Mouse (Mus musculus) Muller cell, postnatal 12 days (primary cell): ENCODE data around the gene Cox20.
A peak's percentile ranks its signal among the peaks of the same experiment; 100 is the strongest.
"Not testable (repeated sequence)": the region's sequence is repeated elsewhere in the genome, so short reads cannot be mapped to it uniquely, and the experiment has no call there.

Source experiments
- DNase-seq: peaks from one replicate; pipeline ENCODE4 v3.0.0-alpha.2; 2015; ENCODE audit errors: inconsistent ontology term

Cox20 gene

GRCm38 (mm10) chr1:178320038-178320722 is 1.2 kb downstream of the Cox20 start:
- DNase-seq: peak; percentile 28

- DNase-seq: peak; percentile 38
These were observed 2.0 kb downstream of the Cox20 start for GRCm38 (mm10) chr1:178320723-178321590.

- DNase-seq: peak; percentile 67
These were observed 2.9 kb downstream of the Cox20 start for GRCm38 (mm10) chr1:178321730-178322357.

- DNase-seq: no peak
These were observed 4.3 kb downstream of the Cox20 start for GRCm38 (mm10) chr1:178323235-178323634.

- no peak for DNase-seq
These were observed 5.6 kb downstream of the Cox20 start for GRCm38 (mm10) chr1:178324568-178324967.

GRCm38 (mm10) chr1:178326357-178326756 is 7.4 kb downstream of the Cox20 start:
- no peak for DNase-seq

GRCm38 (mm10) chr1:178326950-178327349 is 8.0 kb downstream of the Cox20 start:
- DNase-seq: no peak

- no peak for DNase-seq
These were observed 10.1 kb downstream of the Cox20 start for GRCm38 (mm10) chr1:178329017-178329416.

GRCm38 (mm10) chr1:178329946-178330345 is 11.0 kb downstream of the Cox20 start:
- DNase-seq: no peak

- DNase-seq: no peak
These were observed 16.9 kb downstream of the Cox20 start for GRCm38 (mm10) chr1:178335860-178336261.

GRCm38 (mm10) chr1:178336289-178336775 is 17.4 kb downstream of the Cox20 start:
- peak; percentile 96 for DNase-seq

- no peak for DNase-seq
These were observed 18.0 kb downstream of the Cox20 start for GRCm38 (mm10) chr1:178336777-178337481.

- DNase-seq: peak; percentile 97
These were observed 18.8 kb downstream of the Cox20 start, which contains the start of gene Hnrnpu for GRCm38 (mm10) chr1:178337551-178338317. Hnrnpu (minus strand) TSS chr1:178337797.

- DNase-seq: no peak
These were observed 19.4 kb downstream of the Cox20 start for GRCm38 (mm10) chr1:178338318-178338641.

GRCm38 (mm10) chr1:178340213-178340612 is 21.3 kb downstream of the Cox20 start:
- no peak for DNase-seq

GRCm38 (mm10) chr1:178341435-178341834 is 22.5 kb downstream of the Cox20 start:
- no peak for DNase-seq

- DNase-seq: no peak
These were observed 23.1 kb downstream of the Cox20 start for GRCm38 (mm10) chr1:178342063-178342462.

GRCm38 (mm10) chr1:178342612-178343011 is 23.7 kb downstream of the Cox20 start:
- DNase-seq: no peak

GRCm38 (mm10) chr1:178344071-178344805 is 25.3 kb downstream of the Cox20 start:
- DNase-seq: not testable (repeated sequence)

- DNase-seq: no peak
These were observed 31.9 kb downstream of the Cox20 start for GRCm38 (mm10) chr1:178350792-178351191.
